Mouse (Mus musculus): ENCODE measurements around the gene Ush1c. TPM values are rescaled to one million over a fixed set of nuclear protein-coding genes. Genes with fewer than 3 reads are reported as not detected.

The Ush1c gene
- total and polyA plus RNA-seq, 3 experiments = not detected

DNA sequence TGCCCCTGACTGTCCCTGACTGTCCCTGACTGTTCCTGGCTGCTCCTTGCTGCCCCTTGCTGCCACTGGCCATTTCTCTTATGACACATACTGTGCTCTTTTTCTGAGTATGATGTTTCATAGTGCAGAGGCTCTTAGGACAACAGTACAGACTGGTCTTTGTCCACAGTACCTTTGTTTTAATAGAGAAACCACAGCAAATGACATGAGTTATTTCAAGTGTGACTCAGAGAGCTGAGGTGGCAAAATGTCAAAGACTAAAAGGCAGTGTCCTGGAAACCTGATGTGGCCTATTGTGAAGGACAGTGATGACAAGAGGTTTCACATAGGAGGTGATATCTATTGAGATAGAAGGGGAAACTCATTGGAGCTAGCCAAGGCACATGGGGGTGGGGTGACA, 8.6 kb upstream of the Ush1c start:
- no peak for DNase-seq (ENCODE audit: low read depth, low spot score)
- Histone ChIP-seq H3K9me3 (replicated peaks; ENCODE audit: insufficient read depth, low read length) (no peaks in the 10 kb centered on the region), H3K36me3 (ENCODE audit: control insufficient read depth in 1 of 2, insufficient read depth in 2 of 2, low read length in 2 of 2) (no peaks in the 10 kb centered on the region), H3K4me1 (ENCODE audit: control insufficient read depth in 1 of 2, insufficient read depth in 2 of 2, low read length in 2 of 2) (no peaks in the 10 kb centered on the region), H3K79me2 (ENCODE audit: control insufficient read depth, insufficient read depth, low read length, poor library complexity) (no peaks in the 10 kb centered on the region), H3K4me3 (ENCODE audit: control insufficient read depth in 1 of 2, insufficient read depth in 1 of 2, low read depth in 2 of 2, low read length in 2 of 2) (no peak overlapping the region), H3K27me3 (ENCODE audit: control insufficient read depth in 1 of 2, insufficient read depth in 2 of 2, low read length in 2 of 2) (no peaks in the 10 kb centered on the region), H3K9ac (ENCODE audit: control insufficient read depth, low read depth, low read length, poor library complexity, severe bottlenecking) (no peak overlapping the region), H3K27ac (ENCODE audit: control insufficient read depth, low read depth, low read length) (no peak overlapping the region)
- no peak for TF ChIP-seq POLR2A (IDR thresholded peaks at IDR 0.05; ENCODE audit: control insufficient read depth in 1 of 2, insufficient read depth in 1 of 2, low read depth in 1 of 2, low read length in 2 of 2, poor library complexity in 1 of 2)
- TF ChIP-seq USF1 (IDR thresholded peaks at IDR 0.05; ENCODE audit: low read depth, low read length) = no peak
- TF ChIP-seq BHLHE40 (IDR thresholded peaks at IDR 0.05; ENCODE audit: borderline replicate concordance, low read depth, low read length) = no peak
- no peak for TF ChIP-seq CHD2 (IDR thresholded peaks at IDR 0.05; ENCODE audit: low read length)
- no peak for TF ChIP-seq TBP (IDR thresholded peaks at IDR 0.05; ENCODE audit: low read depth, low read length)
- TF ChIP-seq CHD1 (IDR thresholded peaks at IDR 0.05; ENCODE audit: low read depth, low read length) = no peak
- no peak for TF ChIP-seq TAL1 (IDR thresholded peaks at IDR 0.05; ENCODE audit: low read length)
- TF ChIP-seq GABPA (IDR thresholded peaks at IDR 0.05; ENCODE audit: low read depth, low read length) = no peak
- TF ChIP-seq MYC (IDR thresholded peaks at IDR 0.05; ENCODE audit: low read depth, low read length) = no peak
- no peak for TF ChIP-seq GATA1 (IDR thresholded peaks at IDR 0.05; ENCODE audit: low read depth, low read length)
- no peak for TF ChIP-seq RAD21 (IDR thresholded peaks at IDR 0.05; ENCODE audit: low read depth, low read length)

- Histone ChIP-seq H3K4me3 (ENCODE audit: control insufficient read depth in 1 of 2, insufficient read depth in 1 of 2, low read depth in 2 of 2, low read length in 2 of 2) (no peak within 1 kb of the TSS), H3K27me3 (ENCODE audit: control insufficient read depth in 1 of 2, insufficient read depth in 2 of 2, low read length in 2 of 2) (no peaks in the 10 kb centered on the region), H3K36me3 (ENCODE audit: control insufficient read depth in 1 of 2, insufficient read depth in 2 of 2, low read length in 2 of 2) (no peaks in the 10 kb centered on the region), H3K4me1 (ENCODE audit: control insufficient read depth in 1 of 2, insufficient read depth in 2 of 2, low read length in 2 of 2) (no peaks in the 10 kb centered on the region), H3K9me3 (replicated peaks; ENCODE audit: insufficient read depth, low read length) (no peaks in the 10 kb centered on the region), H3K9ac (ENCODE audit: control insufficient read depth, low read depth, low read length, poor library complexity, severe bottlenecking) (no peak within 1 kb of the TSS), H3K27ac (ENCODE audit: control insufficient read depth, low read depth, low read length) (no peak within 1 kb of the TSS), H3K79me2 (ENCODE audit: control insufficient read depth, insufficient read depth, low read length, poor library complexity) (no peaks in the 10 kb centered on the region)
- DNase-seq (ENCODE audit: low read depth, low spot score) = no peak
- no peak for TF ChIP-seq GATA1 (IDR thresholded peaks at IDR 0.05; ENCODE audit: low read depth, low read length)
- TF ChIP-seq MAX (IDR thresholded peaks at IDR 0.05; ENCODE audit: low read length) = no peak
- no peak for TF ChIP-seq ZNF384 (IDR thresholded peaks at IDR 0.05; ENCODE audit: low read depth, low read length)
- TF ChIP-seq RCOR1 (IDR thresholded peaks at IDR 0.05; ENCODE audit: low read depth, low read length) = no peak
- TF ChIP-seq TAL1 (IDR thresholded peaks at IDR 0.05; ENCODE audit: low read length) = no peak
- TF ChIP-seq USF1 (IDR thresholded peaks at IDR 0.05; ENCODE audit: low read depth, low read length) = no peak
- no peak for TF ChIP-seq CHD2 (IDR thresholded peaks at IDR 0.05; ENCODE audit: low read length)
- no peak for TF ChIP-seq SMC3 (IDR thresholded peaks at IDR 0.05; ENCODE audit: low read depth, low read length)
- no peak for TF ChIP-seq MEF2A (IDR thresholded peaks at IDR 0.05; ENCODE audit: extremely low read depth, insufficient replicate concordance, low read depth, low read length, poor library complexity, severe bottlenecking)
Measured at GRCm38 (mm10) chr7:46240696-46241095, 2.4 kb upstream of the Ush1c start, which contains the start of gene Otog. Otog (plus strand) TSS chr7:46240987.
